32 mouse cellular contexts compared by ENCODE assay signal in the genomic region with DNA sequence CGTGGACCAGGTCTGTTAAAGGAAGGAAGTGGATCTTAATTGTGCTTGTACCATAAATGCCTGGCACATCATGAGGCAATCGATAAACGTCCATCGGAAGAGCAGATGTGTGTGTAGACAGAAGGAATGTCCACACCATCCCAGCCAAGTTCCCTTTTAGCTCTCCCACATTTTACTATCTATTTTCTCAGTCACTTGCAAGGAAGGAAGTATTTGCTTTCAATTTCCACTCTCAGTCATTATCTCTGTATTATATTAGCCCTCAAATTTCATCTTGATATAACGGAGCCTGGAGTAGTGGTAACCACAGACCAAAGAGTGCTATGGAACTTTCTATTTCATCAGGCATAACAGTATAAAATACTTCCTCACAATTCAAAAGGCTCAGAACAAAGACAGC.
DNase-seq lines count a peak whose midpoint lies in the region; ATAC-seq lines count a peak whose summit lies in the region.
"Had no signal": no experiment of that assay in that cellular context is flagged by ENCODE, and none has a peak within 500 bp of the region (broad histone marks: within the 10 kb centered on the region; RNA-seq: fewer than 3 reads in every experiment).

No protein-coding gene starts in this region.

- no peaks in the 10 kb centered on the region for H3K27me3 ChIP-seq in midbrain, embryonic 11.5 days (ENCODE audit: control insufficient read depth, insufficient read depth, low read length)
- no peaks in the 10 kb centered on the region for H3K27me3 ChIP-seq in midbrain, embryonic 15.5 days (replicated peaks)
- H3K27me3 ChIP-seq: CH12.LX; embryonic facial prominence, embryonic 15.5 days; forebrain, embryonic 12.5 days; heart, embryonic 12.5 days; hindbrain, embryonic 15.5 days; intestine, embryonic 15.5 days; liver, embryonic 15.5 days; neural tube, embryonic 13.5 days; Patski had no signal

- DNase-seq in midbrain, embryonic 11.5 days (ENCODE audit: low spot score, missing footprints): peak; percentile 49
- no peak for DNase-seq in thymus, adult 18-20 months
- DNase-seq in left cerebral cortex, adult 18-20 months (ENCODE audit: low spot score in 2 of 2): no peak
- DNase-seq in ovary, postnatal 10 days (ENCODE audit: low spot score): no peak
- DNase-seq: adrenal gland, postnatal 25 days; B cell, adult 2 months; cerebellum, adult 18-20 months; cerebellum, postnatal 14 days; forebrain, postnatal 0 days; gastrocnemius, postnatal 25 days; heart, adult 18-20 months; heart, postnatal 10 days; kidney, adult 2 months; kidney, postnatal 36 days; liver; lung, embryonic 14.5 days; lung, postnatal 36 days; thymus, postnatal 14 days had no signal

- H3K4me3 ChIP-seq in midbrain, embryonic 11.5 days (ENCODE audit: low read depth, low read length): no peak overlapping the region
- H3K4me3 ChIP-seq in midbrain, embryonic 15.5 days: no peak overlapping the region
- H3K4me3 ChIP-seq in brown adipose tissue, adult 24 weeks (ENCODE audit: insufficient read depth, low read depth, low read length): no peak overlapping the region
- H3K4me3 ChIP-seq: embryonic facial prominence, embryonic 10.5 days; embryonic facial prominence, embryonic 15.5 days; forebrain, embryonic 12.5 days; heart, embryonic 12.5 days; hindbrain, embryonic 10.5 days; hindbrain, embryonic 15.5 days; intestine, embryonic 15.5 days; liver, embryonic 15.5 days; neural tube, embryonic 13.5 days had no signal

- H3K4me1 ChIP-seq in midbrain, embryonic 11.5 days (ENCODE audit: control insufficient read depth, insufficient read depth, low read length): no peaks in the 10 kb centered on the region
- 0 out of 2 replicates have a peak, but pooled peaks cover 2% of the 10 kb centered on the region for H3K4me1 ChIP-seq in midbrain, embryonic 15.5 days
- peaks cover 4% of the 10 kb centered on the region; the same call in 1 of the 2 replicates for H3K4me1 ChIP-seq in brown adipose tissue, adult 24 weeks (ENCODE audit: control insufficient read depth, insufficient read depth, insufficient read length, low read length)
- H3K4me1 ChIP-seq: embryonic facial prominence, embryonic 10.5 days; embryonic facial prominence, embryonic 15.5 days; heart, embryonic 12.5 days; intestine, embryonic 15.5 days; liver, embryonic 15.5 days had no signal

- no peak overlapping the region for H3K27ac ChIP-seq in midbrain, embryonic 11.5 days (ENCODE audit: low read depth, low read length)
- H3K27ac ChIP-seq in midbrain, embryonic 15.5 days: no peak overlapping the region
- H3K27ac ChIP-seq in brown adipose tissue, adult 24 weeks (replicated peaks; ENCODE audit: low read depth, low read length): peak overlapping the region; percentile 54
- H3K27ac ChIP-seq: embryonic facial prominence, embryonic 10.5 days; forebrain, embryonic 12.5 days; hindbrain, embryonic 10.5 days; hindbrain, embryonic 15.5 days; intestine, embryonic 15.5 days; liver, embryonic 15.5 days; neural tube, embryonic 13.5 days had no signal

- no peak overlapping the region for H3K9ac ChIP-seq in midbrain, embryonic 11.5 days (ENCODE audit: low read length)
- H3K9ac ChIP-seq in midbrain, embryonic 15.5 days: no peak overlapping the region
- H3K9ac ChIP-seq: embryonic facial prominence, embryonic 15.5 days; forebrain, embryonic 12.5 days; forebrain, postnatal 0 days; heart, embryonic 12.5 days; hindbrain, embryonic 15.5 days; intestine, embryonic 15.5 days; liver, embryonic 15.5 days; lung, embryonic 14.5 days; neural tube, embryonic 13.5 days had no signal

- no peaks in the 10 kb centered on the region for H3K9me3 ChIP-seq in midbrain, embryonic 11.5 days (ENCODE audit: control insufficient read depth, low read length)
- H3K9me3 ChIP-seq in midbrain, embryonic 15.5 days: no peaks in the 10 kb centered on the region
- H3K9me3 ChIP-seq: embryonic facial prominence, embryonic 10.5 days; embryonic facial prominence, embryonic 15.5 days; forebrain, embryonic 12.5 days; heart, embryonic 12.5 days; hindbrain, embryonic 10.5 days; hindbrain, embryonic 15.5 days; intestine, embryonic 15.5 days; liver, embryonic 15.5 days; neural tube, embryonic 13.5 days had no signal

- H3K4me2 ChIP-seq in midbrain, embryonic 11.5 days: no peak overlapping the region
- H3K4me2 ChIP-seq in midbrain, embryonic 15.5 days: no peak overlapping the region
- H3K4me2 ChIP-seq: embryonic facial prominence, embryonic 15.5 days; forebrain, embryonic 12.5 days; heart, embryonic 12.5 days; hindbrain, embryonic 15.5 days; intestine, embryonic 15.5 days; liver, embryonic 15.5 days; lung, embryonic 14.5 days; neural tube, embryonic 13.5 days had no signal

- ATAC-seq in midbrain, embryonic 11.5 days (ENCODE audit: low FRiP score): no peak
- no peak for ATAC-seq in midbrain, embryonic 15.5 days (replicated peaks)
- ATAC-seq in megakaryocyte, adult 5-6 weeks (ENCODE audit: poor library complexity, severe bottlenecking): peak; percentile 79
- ATAC-seq: forebrain, postnatal 0 days; intestine, embryonic 15.5 days; Patski had no signal

- 91% methylated on average over 5 of the region's 5 CpGs for WGBS in midbrain, embryonic 11.5 days
- 90% methylated on average over 5 of the region's 5 CpGs for WGBS in midbrain, embryonic 15.5 days

- no peaks in the 10 kb centered on the region for H3K36me3 ChIP-seq in midbrain, embryonic 11.5 days (ENCODE audit: control insufficient read depth, insufficient read depth, low read length)
- H3K36me3 ChIP-seq in midbrain, embryonic 15.5 days (replicated peaks): no peaks in the 10 kb centered on the region
- H3K36me3 ChIP-seq: embryonic facial prominence, embryonic 10.5 days; embryonic facial prominence, embryonic 15.5 days; forebrain, embryonic 12.5 days; heart, embryonic 12.5 days; hindbrain, embryonic 10.5 days; hindbrain, embryonic 15.5 days; intestine, embryonic 15.5 days; liver, embryonic 15.5 days; neural tube, embryonic 13.5 days had no signal
